ENCODE assay signal across 8 mouse cellular contexts in genomic region chr1:92910239-92910885, GRCm38 (mm10). TPM values are rescaled to one million over a fixed set of nuclear protein-coding genes. Genes with fewer than 3 reads are reported as not detected.
A peak's percentile ranks its signal among the peaks of the same experiment; 100 is the strongest.
DNase-seq lines count a peak whose midpoint lies in the region; ATAC-seq and TF ChIP-seq lines count a peak whose summit lies in the region.

TSS of gene Rnpepl1 (plus strand) at chr1:92910783.

- under 1% methylated on average over 28 of the region's 57 CpGs for WGBS in forebrain, embryonic 12.5 days
- under 1% methylated on average over 57 of the region's 57 CpGs for WGBS in heart, embryonic 16.5 days
- WGBS in liver, embryonic 15.5 days (ENCODE audit: insufficient replicate concordance): under 1% methylated on average over 52 of the region's 57 CpGs
- WGBS in neural tube, embryonic 11.5 days: under 1% methylated on average over 42 of the region's 57 CpGs
- under 1% methylated on average over 41 of the region's 57 CpGs for WGBS in stomach, embryonic 15.5 days

- H3K27me3 ChIP-seq in E14TG2a.4 (ENCODE audit: insufficient read depth, low read length): peaks cover 37% of the 10 kb centered on the region
- H3K27me3 ChIP-seq in forebrain, embryonic 12.5 days: peaks cover 10% of the 10 kb centered on the region
- H3K27me3 ChIP-seq in heart, embryonic 16.5 days (ENCODE audit: control insufficient read depth, insufficient read depth, low read length): no peaks in the 10 kb centered on the region
- no peaks in the 10 kb centered on the region; the same call in 1 of the 2 replicates for H3K27me3 ChIP-seq in liver, embryonic 15.5 days
- no peaks in the 10 kb centered on the region for H3K27me3 ChIP-seq in neural tube, embryonic 11.5 days (ENCODE audit: control insufficient read depth, insufficient read depth, low read length)
- H3K27me3 ChIP-seq in stomach, embryonic 15.5 days (replicated peaks): no peaks in the 10 kb centered on the region

- H3K9ac ChIP-seq in forebrain, embryonic 12.5 days: peak within 1 kb of the TSS; percentile 95
- peak within 1 kb of the TSS; percentile 95 for H3K9ac ChIP-seq in heart, embryonic 16.5 days (ENCODE audit: low read length)
- peak within 1 kb of the TSS; percentile 81 for H3K9ac ChIP-seq in liver, embryonic 15.5 days
- H3K9ac ChIP-seq in neural tube, embryonic 11.5 days (ENCODE audit: low read length): peak within 1 kb of the TSS; percentile 87
- H3K9ac ChIP-seq in stomach, embryonic 15.5 days: peak within 1 kb of the TSS; percentile 62

- peaks cover 51% of the 10 kb centered on the region for H3K4me1 ChIP-seq in E14TG2a.4 (replicated peaks; ENCODE audit: low read depth, low read length)
- peaks cover 21% of the 10 kb centered on the region for H3K4me1 ChIP-seq in brown adipose tissue, adult 24 weeks (ENCODE audit: control insufficient read depth, insufficient read depth, insufficient read length, low read length)
- peaks cover 47% of the 10 kb centered on the region for H3K4me1 ChIP-seq in forebrain, embryonic 12.5 days
- H3K4me1 ChIP-seq in heart, embryonic 16.5 days (ENCODE audit: control insufficient read depth, insufficient read depth, low read length): peaks cover 29% of the 10 kb centered on the region
- peaks cover 74% of the 10 kb centered on the region for H3K4me1 ChIP-seq in liver, embryonic 15.5 days (replicated peaks)
- H3K4me1 ChIP-seq in neural tube, embryonic 11.5 days (ENCODE audit: control insufficient read depth, insufficient read depth, low read length): peaks cover 30% of the 10 kb centered on the region
- H3K4me1 ChIP-seq in stomach, embryonic 15.5 days: peaks cover 30% of the 10 kb centered on the region

- no peaks in the 10 kb centered on the region for H3K9me3 ChIP-seq in E14TG2a.4 (ENCODE audit: low read length)
- H3K9me3 ChIP-seq in forebrain, embryonic 12.5 days: no peaks in the 10 kb centered on the region
- H3K9me3 ChIP-seq in heart, embryonic 16.5 days (replicated peaks; ENCODE audit: control insufficient read depth, low read length): no peaks in the 10 kb centered on the region
- no peaks in the 10 kb centered on the region for H3K9me3 ChIP-seq in liver, embryonic 15.5 days (replicated peaks)
- no peaks in the 10 kb centered on the region for H3K9me3 ChIP-seq in neural tube, embryonic 11.5 days (ENCODE audit: control insufficient read depth, low read length)
- H3K9me3 ChIP-seq in stomach, embryonic 15.5 days: no peaks in the 10 kb centered on the region

- H3K4me2 ChIP-seq in forebrain, embryonic 12.5 days: peak within 1 kb of the TSS; percentile 96
- peak within 1 kb of the TSS; percentile 87 for H3K4me2 ChIP-seq in heart, embryonic 16.5 days (ENCODE audit: low read depth, low read length)
- peak within 1 kb of the TSS; percentile 94 for H3K4me2 ChIP-seq in liver, embryonic 15.5 days
- H3K4me2 ChIP-seq in neural tube, embryonic 11.5 days (ENCODE audit: low read depth): peak within 1 kb of the TSS; percentile 94
- H3K4me2 ChIP-seq in stomach, embryonic 15.5 days: peak within 1 kb of the TSS; percentile 87

- peak within 1 kb of the TSS; percentile 6; the same call in 1 of the 2 replicates for H3K27ac ChIP-seq in brown adipose tissue, adult 24 weeks (replicated peaks; ENCODE audit: low read depth, low read length)
- H3K27ac ChIP-seq in forebrain, embryonic 12.5 days: peak within 1 kb of the TSS; percentile 91
- H3K27ac ChIP-seq in heart, embryonic 16.5 days (ENCODE audit: low read length): peak within 1 kb of the TSS; percentile 91
- peak within 1 kb of the TSS; percentile 83 for H3K27ac ChIP-seq in liver, embryonic 15.5 days (replicated peaks)
- H3K27ac ChIP-seq in neural tube, embryonic 11.5 days (ENCODE audit: low read depth, low read length): peak within 1 kb of the TSS; percentile 87
- H3K27ac ChIP-seq in stomach, embryonic 15.5 days: peak within 1 kb of the TSS; percentile 93

- peaks cover 16% of the 10 kb centered on the region for H3K36me3 ChIP-seq in E14TG2a.4 (ENCODE audit: insufficient read depth, low read length)
- peaks cover 17% of the 10 kb centered on the region for H3K36me3 ChIP-seq in forebrain, embryonic 12.5 days (replicated peaks)
- H3K36me3 ChIP-seq in heart, embryonic 16.5 days (ENCODE audit: control insufficient read depth, insufficient read depth): peaks cover 5% of the 10 kb centered on the region
- peaks cover 15% of the 10 kb centered on the region for H3K36me3 ChIP-seq in liver, embryonic 15.5 days (replicated peaks)
- H3K36me3 ChIP-seq in neural tube, embryonic 11.5 days (ENCODE audit: control insufficient read depth, insufficient read depth, low read length): 0 out of 2 replicates have a peak, but pooled peaks cover 2% of the 10 kb centered on the region
- H3K36me3 ChIP-seq in stomach, embryonic 15.5 days: peaks cover 10% of the 10 kb centered on the region; the same call in 1 of the 2 replicates

- DNase-seq in kidney, postnatal 25 days: peak; percentile 76 to 90
- peak; percentile 86 for DNase-seq in neural tube, embryonic 11.5 days (ENCODE audit: low spot score)

- peak within 1 kb of the TSS; percentile 84 for H3K4me3 ChIP-seq in E14TG2a.4 (replicated peaks; ENCODE audit: low read length)
- H3K4me3 ChIP-seq in brown adipose tissue, adult 24 weeks (ENCODE audit: insufficient read depth, low read depth, low read length): peak within 1 kb of the TSS; percentile 90
- H3K4me3 ChIP-seq in forebrain, embryonic 12.5 days (replicated peaks): peak within 1 kb of the TSS; percentile 87
- peak within 1 kb of the TSS; percentile 76 for H3K4me3 ChIP-seq in heart, embryonic 16.5 days (ENCODE audit: low read length)
- peak within 1 kb of the TSS; percentile 75 for H3K4me3 ChIP-seq in liver, embryonic 15.5 days (replicated peaks)
- H3K4me3 ChIP-seq in neural tube, embryonic 11.5 days (ENCODE audit: low read depth, low read length): peak within 1 kb of the TSS; percentile 68
- peak within 1 kb of the TSS; percentile 68 for H3K4me3 ChIP-seq in stomach, embryonic 15.5 days (replicated peaks)

- peak; percentile 78 for ATAC-seq in forebrain, embryonic 12.5 days (ENCODE audit: low FRiP score)
- peak; percentile 51 for ATAC-seq in heart, embryonic 16.5 days (replicated peaks; ENCODE audit: extremely low read depth, insufficient read depth, low FRiP score)
- ATAC-seq in liver, embryonic 15.5 days (ENCODE audit: insufficient read depth): peak; percentile 58
- peak; percentile 71 for ATAC-seq in neural tube, embryonic 11.5 days (ENCODE audit: insufficient read depth, low FRiP score, low TSS enrichment)
- ATAC-seq in stomach, embryonic 15.5 days (ENCODE audit: insufficient read depth, low FRiP score, low read depth): peak; percentile 71

- TF ChIP-seq CTCF in E14TG2a.4 (conservative IDR thresholded peaks at IDR 0.05; ENCODE audit: low read length): no peak

RNA-seq across cellular contexts. Expression of gene Rnpepl1, which starts in this region (rescaled TPM):
- 54.5 and 68.2 TPM in 2 replicates for polyA plus RNA-seq in brown adipose tissue, adult 24 weeks (2012; ENCODE audit: insufficient read depth, insufficient read length, missing spikeins)
- polyA plus RNA-seq in forebrain, embryonic 12.5 days (2016; fragmentation: Nextera tagmentation; extraction: Ambion mirVana): 26.2 and 34.6 TPM in 2 replicates
- polyA plus RNA-seq in heart, embryonic 16.5 days (2015; fragmentation: Nextera tagmentation; extraction: Ambion mirVana): 29.8 and 45.6 TPM in 2 replicates
- polyA plus RNA-seq in liver, embryonic 15.5 days (2015; fragmentation: Nextera tagmentation; extraction: Ambion mirVana): 15.6 and 19.8 TPM in 2 replicates
- 22.3 and 25.6 TPM in 2 replicates for polyA plus RNA-seq in neural tube, embryonic 11.5 days (2014; fragmentation: Nextera tagmentation; extraction: Ambion mirVana)
- polyA plus RNA-seq in stomach, embryonic 15.5 days (2015; fragmentation: Nextera tagmentation; extraction: Ambion mirVana): 44.0 and 45.5 TPM in 2 replicates

Comparison
In these comparisons a context has a peak if more than half of its experiments do, and no peak if none do; other contexts are left out.
1. Peak in every context shown above with its lines: DNase-seq, ATAC-seq, H3K4me3 ChIP-seq and H3K27ac ChIP-seq.
2. H3K27ac ChIP-seq: peak in every context shown above with its lines; median percentile 93 in stomach, embryonic 15.5 days; 91 in forebrain, embryonic 12.5 days; 91 in heart, embryonic 16.5 days; 87 in neural tube, embryonic 11.5 days; 83 in liver, embryonic 15.5 days; 6 in brown adipose tissue, adult 24 weeks.